Mouse (Mus musculus) megakaryocyte-erythroid progenitor cell, adult 5-6 weeks (primary cell): ENCODE measurements around the gene G6pc3. TPM values are rescaled to one million over a fixed set of nuclear protein-coding genes. Genes with fewer than 3 reads are reported as not detected.
A peak's percentile ranks its signal among the peaks of the same experiment; 100 is the strongest.

ENCODE experiments used
- ATAC-seq: replicated peaks from 2 replicates; pipeline ENCODE4 v1.8.0; 2016; ENCODE audit warnings: mild to moderate bottlenecking, inconsistent platforms; ENCODE audit not compliant: severe bottlenecking, poor library complexity, low FRiP score, low TSS enrichment
- total RNA-seq, 2 experiments: library from RNA; stranded (forward) in 1 of 2; stranded (reverse) in 1 of 2; fragments of 200-1000, 215-1000 nt in 1 of 2; fragments of >200 nt in 1 of 2; fragmentation: Nextera tagmentation in 1 of 2; gene quantifications; 2 replicates each; pipeline ENCODE4 v1.2.3; 2014 to 2017

Gene G6pc3
- total RNA-seq, 2 experiments from 2014 or later = 59.4 to 93.3 TPM

DNA sequence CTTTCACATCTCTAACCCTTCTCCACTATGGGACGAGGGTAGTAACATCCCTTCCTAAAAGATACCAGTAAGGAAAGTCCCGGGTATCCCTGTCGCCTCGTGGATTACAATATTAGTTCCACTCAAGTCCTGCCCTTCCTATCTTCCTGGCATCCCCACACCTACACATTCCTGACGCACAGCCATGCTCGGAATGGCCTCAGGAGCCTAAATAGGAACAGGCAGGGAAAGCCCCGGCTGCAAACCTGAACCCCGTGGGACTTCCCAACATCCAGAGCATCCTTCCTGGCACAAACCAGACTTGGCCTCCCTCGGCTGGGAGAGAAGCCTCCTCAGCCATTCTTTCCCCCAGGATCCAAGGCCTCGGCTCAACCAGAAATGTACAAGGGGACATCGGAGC, 26.1 kb downstream of the G6pc3 start:
- no peak for ATAC-seq

- no peak for ATAC-seq
Observed at GRCm38 (mm10) chr11:102216056-102216885, 26.9 kb downstream of the G6pc3 start.

- no peak for ATAC-seq
Observed at GRCm38 (mm10) chr11:102216886-102217240, 27.4 kb downstream of the G6pc3 start.

DNA sequence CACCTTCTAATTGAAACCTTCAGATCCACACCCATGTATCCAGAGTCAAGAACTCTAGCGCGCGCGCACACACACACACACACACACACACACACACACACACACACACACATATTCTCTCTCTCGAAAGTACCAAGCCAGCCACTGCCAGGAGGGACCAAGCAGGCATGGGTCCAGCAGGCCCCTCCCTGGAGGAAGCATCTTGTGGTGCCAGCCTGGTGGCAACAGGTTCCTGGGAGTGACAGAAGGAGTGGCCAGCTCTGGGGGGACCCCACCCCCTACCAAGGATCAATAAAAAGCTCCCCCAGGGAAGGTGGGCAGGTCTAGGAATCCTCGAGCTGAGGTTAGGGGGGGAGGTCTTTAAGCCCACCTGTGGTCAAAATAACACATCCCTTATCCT, 28.0 kb downstream of the G6pc3 start:
- no peak for ATAC-seq

DNA sequence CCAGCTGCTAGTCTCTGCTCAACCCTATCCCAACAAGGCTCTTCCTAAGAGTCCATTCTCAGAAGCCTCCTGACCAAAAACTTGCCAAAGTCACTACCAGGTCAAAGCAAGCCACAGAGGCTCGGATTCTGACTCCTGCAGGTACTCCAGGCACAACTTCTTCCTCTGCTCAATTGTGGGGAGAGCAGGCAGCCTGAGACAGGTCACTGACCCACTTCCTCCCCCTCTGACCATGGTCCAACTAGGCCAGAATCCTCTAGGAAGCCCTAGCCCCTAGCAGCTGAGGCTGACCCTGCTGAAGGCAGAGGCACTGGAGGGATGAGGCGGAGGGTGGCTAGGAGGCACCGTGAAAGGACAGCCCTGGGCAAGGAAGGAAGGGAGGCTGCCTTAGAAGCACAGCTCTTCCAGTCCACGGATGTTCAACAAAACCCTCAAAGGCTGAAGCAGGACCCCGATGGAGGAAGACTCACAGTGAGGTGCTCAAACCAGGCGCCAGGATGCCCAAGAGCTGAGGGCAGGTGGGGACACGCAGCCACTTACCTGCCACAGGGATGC, 28.5 kb downstream of the G6pc3 start:
- no peak for ATAC-seq

- ATAC-seq = peak; percentile 89
Observed at GRCm38 (mm10) chr11:102218783-102219182, 29.4 kb downstream of the G6pc3 start.

DNA sequence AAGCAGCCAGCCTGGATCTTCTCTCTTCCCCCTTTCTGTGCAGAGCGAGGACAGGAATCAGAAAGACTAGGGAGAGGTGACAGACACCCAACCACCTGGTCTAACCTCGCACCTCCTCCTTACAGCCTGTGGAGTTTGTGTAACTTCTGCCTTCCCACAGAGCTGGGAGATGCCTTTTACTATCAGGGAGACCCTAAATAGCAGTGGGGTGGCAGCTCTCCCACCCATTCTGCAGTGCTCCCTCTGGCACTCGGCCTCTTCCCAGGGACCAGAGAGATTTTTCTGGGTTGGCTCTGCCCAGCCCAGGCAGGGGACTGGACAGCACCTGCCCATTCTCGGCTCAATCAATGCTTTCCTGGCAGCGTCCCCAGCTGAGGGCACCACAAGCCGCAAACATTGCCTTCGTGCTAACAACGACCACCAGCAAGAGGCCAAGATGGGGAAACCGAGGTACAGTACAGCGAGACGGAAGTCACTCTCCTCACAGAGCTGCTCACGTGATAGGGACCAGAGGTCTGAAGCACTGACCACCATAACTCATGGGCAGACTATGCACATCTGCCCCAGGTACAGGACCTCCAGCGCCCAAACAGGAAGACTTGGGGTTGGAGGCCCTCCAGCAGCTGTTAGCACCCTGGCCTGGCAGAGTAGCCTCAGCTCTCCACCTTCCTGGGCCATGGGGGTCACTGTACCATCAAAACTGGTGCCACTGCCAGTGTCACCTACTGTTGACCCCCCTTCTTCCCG, 30.0 kb downstream of the G6pc3 start:
- no peak for ATAC-seq

GRCm38 (mm10) chr11:102219994-102220346, 30.6 kb downstream of the G6pc3 start:
- ATAC-seq = no peak

- no peak for ATAC-seq
Observed at GRCm38 (mm10) chr11:102220451-102220850, 31.0 kb downstream of the G6pc3 start.

DNA sequence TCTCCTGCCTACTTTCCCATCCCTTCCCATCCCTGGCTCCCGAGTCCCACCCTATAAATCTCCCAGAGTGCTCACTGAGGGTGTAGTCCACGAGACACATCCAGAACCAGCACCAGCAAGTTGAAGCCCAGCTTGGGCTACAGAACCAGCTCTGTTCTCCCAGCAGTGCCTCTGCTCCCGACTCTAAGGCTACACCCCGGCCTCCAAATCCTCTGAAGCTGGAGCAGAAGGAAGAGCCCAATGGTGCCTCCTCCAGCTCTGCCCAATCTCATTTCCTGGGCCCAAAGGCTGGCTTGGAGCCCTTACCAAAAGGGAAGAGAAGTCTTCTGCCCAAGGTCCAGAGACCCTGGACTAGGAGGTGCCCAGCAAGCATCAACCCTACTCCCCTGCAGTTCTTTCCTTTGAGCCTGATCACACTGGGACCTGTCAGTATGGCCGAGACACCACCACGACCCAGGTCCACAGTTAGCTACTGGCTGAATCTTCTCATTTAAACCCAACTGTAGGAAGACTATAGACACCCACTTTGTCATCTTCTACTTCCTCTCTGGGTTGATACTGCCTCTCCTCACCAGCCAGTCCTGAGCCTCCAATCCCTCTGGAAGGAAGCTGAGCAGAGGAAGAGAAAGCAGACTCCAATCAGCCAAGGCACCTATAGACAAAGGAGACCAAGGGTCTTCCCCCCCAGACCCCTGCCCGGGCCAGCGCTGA, 32.0 kb downstream of the G6pc3 start:
- ATAC-seq = no peak

- ATAC-seq = no peak
Observed at GRCm38 (mm10) chr11:102221954-102222351, 32.5 kb downstream of the G6pc3 start.

DNA sequence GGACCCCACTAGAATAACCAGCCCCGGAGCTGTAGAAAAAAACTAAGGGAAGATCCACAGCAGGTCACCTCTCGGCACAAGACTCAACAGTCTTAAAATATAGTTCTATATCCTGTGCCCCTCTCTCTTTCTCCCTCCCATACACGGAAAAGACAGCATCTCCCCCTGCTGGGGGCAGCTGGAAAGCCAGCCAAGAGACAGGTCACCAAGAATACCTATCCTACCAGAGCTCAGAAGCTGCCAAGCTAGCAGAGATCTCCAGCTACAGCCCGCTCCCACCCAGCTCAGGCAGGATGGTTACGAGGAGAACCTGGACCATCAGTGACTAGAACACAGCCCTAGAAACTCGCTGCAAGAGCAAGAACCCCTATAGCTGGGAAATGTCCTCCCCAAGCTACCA, 33.7 kb downstream of the G6pc3 start:
- ATAC-seq = no peak

DNA sequence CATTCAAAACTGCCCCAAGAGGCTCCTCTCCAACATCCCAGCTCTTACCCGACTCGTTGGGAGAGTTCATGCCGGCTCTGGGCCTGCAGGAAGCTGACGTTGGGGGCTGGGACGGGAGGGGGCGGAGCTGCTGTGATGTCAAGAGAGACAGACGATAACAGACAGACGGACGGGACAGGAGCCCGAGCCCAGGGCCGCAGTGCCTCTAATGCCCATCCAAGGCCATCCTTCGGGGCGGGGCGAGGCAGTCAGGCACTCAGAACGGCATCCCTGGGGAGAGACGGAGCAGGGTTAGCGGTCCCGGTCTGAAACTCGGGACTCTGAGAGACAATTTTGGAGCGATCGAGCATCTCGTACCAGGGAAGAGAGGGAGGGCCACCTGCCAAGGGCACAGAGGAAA, 35.3 kb downstream of the G6pc3 start:
- no peak for ATAC-seq

GRCm38 (mm10) chr11:102225221-102225620, 35.8 kb downstream of the G6pc3 start:
- ATAC-seq = no peak

DNA sequence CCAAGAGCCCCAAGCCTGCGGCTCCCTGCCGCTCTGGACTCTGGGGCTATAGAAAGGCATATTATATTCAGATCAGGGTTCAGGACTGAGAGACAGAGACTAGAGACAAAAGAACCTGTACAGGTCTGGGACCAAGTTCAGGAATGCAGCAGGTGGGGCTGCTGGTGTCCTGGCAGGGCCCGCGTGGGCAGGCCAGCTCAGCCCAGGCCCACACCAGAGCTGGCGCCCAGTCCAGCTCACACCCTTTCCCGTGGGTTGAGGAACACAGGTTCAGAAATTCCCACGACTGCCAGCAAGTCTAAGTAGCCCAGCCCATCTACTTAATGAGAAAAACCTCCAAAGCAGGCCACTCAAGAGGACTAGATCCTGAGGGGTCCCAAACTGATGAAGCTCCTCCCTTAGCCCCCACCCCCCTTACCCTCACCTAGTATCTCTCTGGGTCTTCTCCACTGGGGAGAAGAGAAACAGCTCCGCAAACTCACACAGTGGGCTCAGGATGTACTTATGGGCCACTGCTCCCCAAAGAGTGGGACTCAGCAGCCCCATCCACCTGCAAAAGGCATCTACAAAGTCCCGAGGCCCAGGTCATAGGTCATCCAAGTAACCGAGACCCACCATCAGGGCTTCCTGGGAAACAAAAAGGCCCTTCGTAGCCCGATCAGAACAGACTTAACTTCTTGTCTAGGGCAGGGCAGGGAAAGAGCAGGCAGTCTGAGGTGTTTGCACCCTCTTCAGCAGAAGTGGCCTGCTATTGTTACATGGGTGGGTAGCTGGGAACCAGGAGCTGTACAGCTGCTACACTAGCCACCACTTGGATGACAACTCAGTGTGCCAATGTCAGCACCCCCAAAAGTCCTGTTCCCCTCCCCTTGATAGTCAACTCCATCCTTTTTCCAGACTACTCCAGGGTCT, 36.9 kb downstream of the G6pc3 start:
- ATAC-seq = no peak

GRCm38 (mm10) chr11:102227270-102228190, 38.1 kb downstream of the G6pc3 start:
- no peak for ATAC-seq

GRCm38 (mm10) chr11:102228191-102228545, 38.7 kb downstream of the G6pc3 start:
- no peak for ATAC-seq

DNA sequence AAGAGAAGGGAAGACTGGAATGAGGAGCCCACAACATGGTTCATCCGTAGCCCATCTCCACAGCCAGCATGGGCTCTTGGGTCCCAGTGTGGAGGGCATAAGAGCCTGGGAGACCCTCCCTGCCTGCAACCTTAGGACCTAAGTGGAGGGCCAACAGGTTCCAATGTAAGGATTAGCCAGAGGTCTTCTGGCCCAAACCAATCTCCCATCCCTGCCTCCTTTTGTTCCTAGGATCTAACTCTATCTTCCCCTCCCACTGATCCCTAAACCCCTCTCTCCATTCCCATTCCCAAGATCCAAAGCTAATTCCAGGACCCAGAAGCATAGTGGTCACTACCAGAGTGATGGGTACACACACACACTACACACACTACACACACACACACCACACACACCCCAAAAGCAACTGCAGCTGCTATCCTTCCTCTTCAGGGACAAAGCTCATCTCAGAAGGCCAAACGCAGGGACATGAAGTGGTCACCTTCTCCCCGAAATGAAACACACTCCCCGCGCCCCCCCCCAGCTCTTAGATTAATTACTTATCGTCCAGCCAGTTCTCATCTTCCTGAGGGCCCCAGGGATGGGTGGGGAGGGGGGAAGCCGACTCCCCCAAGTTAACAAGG, 39.3 kb downstream of the G6pc3 start:
- ATAC-seq = no peak
